Mouse (Mus musculus) heart, adult 11 months (tissue): Measurements from ENCODE around the gene Fam184b.

Experiments used
- DNase-seq: peaks from one replicate; pipeline ENCODE4 v3.0.0; 2022

The Fam184b gene

DNA sequence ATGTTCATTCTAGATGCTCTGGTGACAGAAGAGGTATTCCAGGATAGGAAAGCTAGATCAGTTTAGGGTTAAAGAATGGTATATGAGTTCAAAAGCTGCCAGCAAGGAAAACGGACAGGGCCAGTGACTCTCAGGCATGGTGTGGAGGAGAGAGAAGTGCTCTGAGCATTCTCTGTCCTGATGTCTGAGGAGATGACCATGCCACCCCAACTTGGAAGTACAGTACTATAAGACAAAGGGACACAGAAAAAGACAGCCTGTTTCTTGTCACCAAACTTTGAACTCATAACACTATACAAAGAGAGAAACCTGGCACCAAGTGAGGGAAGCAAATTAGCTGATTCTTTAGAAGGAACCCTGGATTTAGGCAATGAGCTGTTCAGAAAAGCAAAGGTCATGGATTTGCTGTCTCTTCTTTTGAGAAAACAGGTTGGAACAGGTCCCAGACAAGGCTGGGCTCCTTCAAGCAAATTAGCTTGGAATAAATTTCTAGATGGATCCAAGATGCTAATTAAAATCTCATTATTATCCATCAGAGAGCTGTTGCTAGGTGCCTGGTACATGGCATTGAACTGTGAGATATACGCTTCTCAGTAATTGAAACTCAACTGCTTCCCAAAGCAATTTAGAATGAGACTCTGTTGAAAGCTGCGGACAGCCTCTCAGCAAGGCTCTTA lies 43.9 kb downstream of the Fam184b start:
- no peak for DNase-seq

DNA sequence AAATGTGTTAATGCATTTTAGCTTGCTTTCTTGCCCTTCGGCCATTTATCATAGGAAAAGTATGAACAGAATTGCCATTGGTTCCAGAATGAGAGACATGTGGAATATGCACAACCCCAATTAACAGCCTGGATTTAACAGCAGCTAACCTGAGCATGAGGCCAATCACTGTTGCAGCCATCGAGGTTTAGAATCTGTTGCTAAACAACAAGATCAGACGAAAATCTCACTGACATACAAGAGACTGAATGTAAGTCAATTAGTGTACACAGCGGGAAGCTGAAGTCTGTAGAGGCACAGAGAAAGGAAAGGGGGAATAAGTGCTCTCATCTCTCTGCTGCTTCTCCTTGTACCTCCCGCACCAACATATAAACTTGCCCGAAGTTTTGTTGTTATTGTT lies 46.1 kb downstream of the Fam184b start:
- no peak for DNase-seq

DNA sequence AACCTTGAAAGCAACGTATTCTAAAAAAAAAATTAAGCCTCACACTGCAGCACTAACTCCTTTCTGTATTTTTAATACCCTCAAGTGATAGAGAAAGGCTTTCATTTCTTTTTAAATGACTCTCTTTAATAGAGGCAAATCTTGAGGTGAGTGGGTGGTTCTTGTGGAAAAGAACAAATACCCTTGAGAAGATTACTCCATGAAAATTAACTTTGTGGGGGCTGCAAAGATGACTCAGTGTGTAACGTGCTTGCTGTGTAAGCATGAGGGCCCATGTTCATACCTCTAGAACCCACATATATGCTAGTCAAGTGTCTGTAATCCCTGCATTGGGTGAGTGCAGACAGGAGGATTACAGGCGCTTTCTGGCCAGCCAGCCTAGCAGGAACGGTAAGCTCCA lies 49.3 kb downstream of the Fam184b start:
- no peak for DNase-seq

DNA sequence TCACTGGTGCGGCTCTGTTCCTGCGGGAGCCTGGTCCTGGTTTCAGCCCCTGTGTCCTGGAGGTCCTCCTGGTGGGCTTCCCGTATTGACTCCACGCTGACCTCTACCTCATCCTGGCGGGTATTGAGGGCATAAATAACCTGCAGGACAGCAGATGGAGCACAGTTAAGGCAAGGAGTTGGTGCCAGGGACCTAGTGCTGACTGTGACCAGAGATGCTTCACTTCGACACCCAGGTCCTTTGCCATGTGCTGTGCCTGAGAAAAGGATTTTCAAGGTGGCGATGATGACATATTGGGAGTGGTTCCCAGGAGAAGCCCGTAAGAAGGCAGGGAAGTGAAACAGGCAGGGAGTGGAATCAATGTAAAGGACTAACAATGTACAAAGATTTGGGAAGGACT lies 54.8 kb downstream of the Fam184b start:
- DNase-seq = no peak

DNA sequence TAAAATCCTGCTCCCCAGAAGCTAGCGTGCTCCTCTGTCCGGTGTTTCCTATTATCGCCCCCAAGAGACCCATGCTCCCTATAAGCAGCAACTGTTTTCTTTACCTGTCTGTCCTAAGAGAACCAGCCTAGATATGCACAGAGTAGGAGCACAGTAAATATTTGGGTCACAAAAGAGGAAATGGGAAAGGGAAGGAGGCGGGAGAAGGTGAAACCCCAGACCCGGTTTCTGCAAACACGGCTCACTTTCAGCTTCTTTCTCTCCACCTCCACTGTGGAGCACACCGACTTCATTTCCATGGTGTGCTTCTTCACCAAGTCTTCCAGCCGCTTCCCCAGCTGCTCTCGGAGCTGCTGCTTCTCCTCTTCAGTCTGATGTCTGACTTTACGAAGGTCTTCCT lies 59.1 kb downstream of the Fam184b start:
- DNase-seq = no peak

DNA sequence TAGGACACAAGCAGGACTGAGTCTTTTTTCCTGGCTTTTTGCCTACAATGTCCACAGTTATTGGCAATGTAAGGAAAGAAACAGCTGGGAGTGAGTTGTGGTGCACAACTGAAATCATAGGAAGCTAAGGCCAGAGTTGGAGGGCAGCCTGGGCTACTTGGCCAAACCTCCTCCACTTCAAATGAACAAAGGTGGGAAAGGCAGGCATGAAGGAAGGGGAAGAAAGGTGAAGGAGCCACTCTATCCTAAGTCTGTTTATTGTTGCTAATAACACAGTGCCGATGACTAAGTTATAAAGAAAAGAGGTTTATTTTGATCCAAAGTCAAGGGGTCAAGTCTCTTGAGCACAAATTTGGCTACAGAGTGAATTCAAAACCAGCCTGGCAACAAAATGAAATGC lies 62.0 kb downstream of the Fam184b start:
- no peak for DNase-seq

DNA sequence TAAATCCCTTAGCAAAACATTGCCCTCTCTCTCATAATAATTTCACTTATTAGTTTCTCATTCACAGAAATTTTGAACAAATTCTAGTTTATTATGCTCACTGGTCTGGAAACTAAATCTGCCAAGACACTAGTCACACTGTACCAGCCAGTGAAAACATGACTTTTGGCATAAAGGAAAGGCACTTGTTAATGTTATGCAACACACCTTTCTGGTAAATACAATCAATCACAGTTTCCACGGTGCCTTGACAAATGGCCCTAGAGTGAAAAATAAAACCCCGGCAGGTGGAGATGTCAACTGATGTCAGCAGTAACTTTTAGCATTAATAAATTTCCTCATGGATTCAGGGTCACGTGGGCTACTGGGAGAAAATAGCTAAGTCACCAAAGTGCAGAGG lies 62.7 kb downstream of the Fam184b start:
- no peak for DNase-seq

DNA sequence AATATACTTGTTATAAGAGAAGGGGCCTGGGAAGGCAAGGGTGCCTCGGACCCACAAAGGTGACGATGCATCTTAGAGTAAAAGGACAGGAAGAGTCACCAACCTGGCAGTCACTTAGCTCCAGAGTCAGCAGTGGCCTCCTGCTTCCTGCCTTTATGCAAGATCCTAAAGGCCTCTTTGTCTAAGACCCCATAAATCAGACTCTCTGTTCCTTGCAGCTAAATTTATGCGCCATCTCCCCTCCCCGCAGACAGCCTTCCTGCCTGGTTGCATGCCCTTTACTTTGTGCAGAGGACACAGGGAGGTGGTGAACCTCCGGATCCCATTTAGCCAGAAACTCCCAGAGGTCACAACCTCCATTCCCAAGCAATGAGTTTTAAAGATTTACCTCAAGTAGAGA lies 66.6 kb downstream of the Fam184b start:
- no peak for DNase-seq

DNA sequence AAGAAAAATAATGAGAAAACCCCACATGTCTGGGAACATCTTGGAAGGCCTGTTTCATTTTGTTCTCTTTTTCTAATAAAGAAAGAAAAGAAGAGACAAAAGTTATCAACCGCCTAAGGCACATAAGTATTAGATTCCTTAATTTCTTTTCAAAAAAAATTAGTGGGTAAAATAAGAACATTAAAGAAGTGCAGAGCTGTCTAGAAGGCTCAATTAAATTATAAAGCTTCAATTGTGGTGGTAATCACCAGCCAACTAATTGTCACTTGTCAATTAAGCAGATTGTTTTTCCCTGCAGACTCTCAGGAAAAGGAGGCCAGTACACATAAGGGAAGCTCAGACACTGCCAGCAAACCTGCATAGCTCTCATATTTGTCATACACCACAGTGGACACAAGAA lies 73.6 kb downstream of the Fam184b start:
- DNase-seq = no peak

DNA sequence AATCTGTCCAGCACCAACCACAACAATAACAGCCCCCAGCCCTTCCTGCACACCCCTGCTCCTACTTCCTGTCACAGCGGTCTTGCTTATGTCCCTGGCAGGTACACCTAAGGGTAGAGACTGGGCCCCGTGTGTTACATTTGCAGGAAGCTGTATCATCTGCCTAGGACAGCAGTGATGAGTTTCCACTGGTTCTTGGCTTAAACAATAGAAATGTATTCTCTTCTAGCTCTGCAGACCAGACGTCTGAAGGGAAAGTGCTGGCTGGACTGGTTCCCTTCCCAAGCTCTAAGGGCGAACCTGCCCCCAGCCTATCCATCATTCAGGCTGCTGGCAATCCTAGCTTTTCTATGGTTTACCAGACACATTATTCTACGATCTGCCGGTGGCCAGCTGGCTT lies 75.4 kb downstream of the Fam184b start:
- DNase-seq = no peak

DNA sequence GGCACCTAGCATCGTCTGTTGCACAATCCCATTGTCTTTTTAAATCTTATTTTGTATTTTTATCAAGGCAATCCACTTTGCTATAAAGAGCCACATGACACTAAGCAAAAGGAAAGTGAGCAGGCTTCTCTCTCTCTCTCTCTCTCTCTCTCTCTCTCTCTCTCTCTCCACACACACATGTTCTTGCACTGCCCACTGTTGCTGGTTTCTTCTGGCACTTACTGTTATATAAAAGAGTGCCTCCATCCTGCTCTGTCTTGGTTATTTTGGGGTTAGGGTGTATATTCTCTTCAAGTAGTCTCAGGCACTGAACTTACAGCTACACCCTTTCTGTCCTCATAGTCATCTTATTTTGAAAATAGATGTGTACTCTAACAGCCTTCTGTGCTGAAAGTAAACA lies 89.8 kb downstream of the Fam184b start:
- no peak for DNase-seq

DNA sequence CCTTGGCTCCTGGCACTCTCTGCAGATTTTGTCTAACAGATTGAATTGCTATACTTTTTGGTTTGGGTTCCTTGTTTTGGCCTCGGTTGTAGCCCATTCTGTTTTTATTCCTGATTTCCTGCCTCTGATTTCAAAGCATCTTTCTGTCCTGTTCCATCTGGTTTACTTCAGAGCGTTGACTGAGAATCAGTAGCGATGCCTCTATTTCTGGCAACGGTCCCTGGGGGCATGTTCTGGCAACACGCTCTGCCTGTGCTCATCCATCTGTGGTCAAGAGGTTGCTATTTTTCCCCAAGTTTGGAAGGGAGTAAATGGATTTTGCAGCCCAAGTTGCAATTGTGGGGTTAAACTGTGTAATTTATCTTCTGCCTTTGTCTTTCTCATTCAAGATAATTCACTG lies 96.0 kb downstream of the Fam184b start:
- DNase-seq = no peak

DNA sequence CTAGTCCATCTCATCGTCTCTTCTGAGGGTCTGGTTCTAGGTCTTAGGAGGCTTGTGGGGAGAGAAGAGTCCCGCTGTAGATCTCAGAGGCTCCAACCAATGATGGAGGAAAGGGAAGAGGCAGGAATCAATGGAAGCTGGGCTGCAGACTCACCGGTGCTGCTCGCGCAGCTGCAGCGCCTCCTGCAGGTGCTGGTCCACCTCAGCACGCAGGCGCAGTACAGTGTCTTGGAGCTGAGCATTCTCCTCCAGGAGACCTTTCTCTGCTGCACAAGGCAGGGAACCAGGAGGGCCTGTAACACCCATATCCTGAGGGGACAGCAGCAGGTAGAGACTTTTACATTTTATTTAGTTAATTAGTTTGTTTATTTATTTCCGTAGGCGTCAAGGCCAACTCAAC lies 99.9 kb downstream of the Fam184b start:
- DNase-seq = no peak

DNA sequence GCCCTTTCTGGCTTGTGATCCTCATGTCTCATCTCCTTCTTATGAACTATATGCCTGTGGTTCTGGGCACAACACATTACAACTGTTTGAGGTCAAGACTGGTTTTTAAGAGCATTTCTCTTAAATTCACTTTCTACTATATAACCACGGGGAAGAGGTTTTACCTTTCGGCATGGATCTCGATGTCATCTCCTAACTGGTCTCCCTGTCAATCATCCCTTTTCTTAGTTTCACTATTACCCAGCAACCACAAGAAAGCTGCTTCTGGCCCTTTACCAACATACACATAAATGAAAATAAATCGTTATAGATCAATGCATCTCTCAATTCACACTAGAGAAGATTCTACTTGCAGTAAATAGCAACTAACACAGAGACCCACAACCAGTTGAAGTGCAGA lies 104.2 kb downstream of the Fam184b start:
- DNase-seq = no peak

DNA sequence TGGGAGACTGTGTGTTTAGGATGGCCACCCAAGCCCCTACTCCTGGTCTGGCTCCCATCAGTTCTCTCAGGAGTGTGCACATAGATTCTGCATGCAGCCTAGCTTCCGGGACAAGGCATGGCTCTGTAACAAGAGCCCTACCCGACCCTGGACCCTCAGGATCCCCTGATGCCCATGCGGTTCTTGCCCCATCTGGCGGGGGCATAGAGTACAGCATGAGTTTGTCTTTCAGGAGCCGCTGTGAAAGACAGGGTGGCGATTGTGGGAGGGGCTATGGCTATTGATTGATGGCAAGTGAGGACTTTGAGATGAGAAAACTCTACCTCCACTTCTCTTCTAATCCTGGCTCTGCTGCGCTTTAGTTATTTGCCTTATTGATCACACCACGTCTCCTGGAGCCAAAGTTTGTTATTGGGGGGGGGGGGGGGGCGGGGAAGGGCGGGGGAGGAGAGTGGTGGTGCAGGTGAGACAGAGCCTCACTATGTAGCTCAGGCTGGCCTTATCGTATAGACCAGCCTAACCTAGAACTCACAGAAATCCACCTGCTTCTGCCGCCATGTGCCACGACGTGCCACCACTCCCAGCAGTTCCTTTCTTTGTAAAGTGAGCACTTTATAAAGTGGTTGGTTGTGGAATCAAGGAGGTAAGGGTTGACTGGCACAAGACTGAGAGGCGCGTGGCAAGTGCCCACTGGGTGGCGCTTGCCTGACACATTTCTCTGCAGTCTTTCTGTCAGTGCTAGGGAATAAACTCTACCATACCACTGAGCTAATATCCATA lies 104.9 kb downstream of the Fam184b start:
- DNase-seq = peak; percentile 93

DNA sequence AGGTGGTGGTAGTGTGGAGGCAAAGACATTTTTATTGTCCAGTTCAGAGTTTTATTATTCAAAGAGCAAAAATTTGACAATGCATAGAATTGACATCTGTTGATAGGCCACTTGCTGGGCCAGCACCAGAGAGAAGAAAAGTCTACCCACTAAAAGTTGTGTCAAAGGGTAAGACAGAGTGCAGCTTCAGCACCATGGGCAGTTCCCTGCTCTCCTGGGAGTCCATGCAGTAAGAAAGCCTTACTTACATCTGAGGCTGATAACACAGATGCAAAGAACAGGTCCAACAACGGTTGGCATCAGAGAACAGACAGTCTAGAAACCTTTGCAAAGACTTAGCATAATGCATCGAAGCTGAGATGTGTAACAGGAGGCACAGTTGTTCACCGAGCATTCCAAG lies 109.7 kb downstream of the Fam184b start:
- no peak for DNase-seq

DNA sequence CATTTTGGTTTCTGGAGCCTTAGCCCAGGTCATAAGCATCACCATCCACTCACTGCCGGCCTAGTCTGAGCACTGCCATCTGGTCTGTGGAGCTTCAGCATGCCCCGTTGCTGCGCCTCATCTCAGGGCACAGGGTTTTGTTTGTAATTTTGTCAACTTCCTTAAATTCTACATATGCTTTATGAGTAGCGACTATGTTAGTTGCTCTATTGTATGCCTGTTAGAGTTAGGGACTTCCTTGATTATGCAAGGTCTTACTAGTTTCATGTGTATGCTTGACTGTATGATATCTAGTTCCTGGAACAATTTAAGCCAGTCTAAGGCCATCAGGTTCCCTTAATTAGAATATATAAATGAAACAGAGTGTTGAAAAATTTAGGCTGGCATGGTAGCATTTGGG lies 113.1 kb downstream of the Fam184b start:
- DNase-seq = peak; percentile 42

DNA sequence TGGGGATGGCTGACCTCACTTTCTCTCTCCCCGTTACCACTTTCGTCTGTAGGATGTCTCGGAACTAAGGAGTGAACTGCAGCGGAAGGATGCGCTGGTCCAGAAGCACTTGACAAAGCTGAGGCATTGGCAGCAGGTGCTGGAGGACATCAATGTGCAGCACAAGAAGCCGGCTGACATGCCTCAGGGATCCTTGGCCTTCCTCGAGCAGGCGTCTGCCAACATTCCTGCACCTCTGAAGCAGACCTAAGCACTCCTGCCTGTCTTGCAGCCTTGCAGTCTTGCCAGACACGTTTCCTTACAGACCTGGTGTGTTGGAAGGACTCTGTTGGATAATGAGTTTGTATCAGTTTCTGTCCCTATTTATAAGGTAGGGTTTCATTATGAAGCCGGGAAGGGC lies 114.3 kb downstream of the Fam184b start:
- peak; percentile 55 for DNase-seq

DNA sequence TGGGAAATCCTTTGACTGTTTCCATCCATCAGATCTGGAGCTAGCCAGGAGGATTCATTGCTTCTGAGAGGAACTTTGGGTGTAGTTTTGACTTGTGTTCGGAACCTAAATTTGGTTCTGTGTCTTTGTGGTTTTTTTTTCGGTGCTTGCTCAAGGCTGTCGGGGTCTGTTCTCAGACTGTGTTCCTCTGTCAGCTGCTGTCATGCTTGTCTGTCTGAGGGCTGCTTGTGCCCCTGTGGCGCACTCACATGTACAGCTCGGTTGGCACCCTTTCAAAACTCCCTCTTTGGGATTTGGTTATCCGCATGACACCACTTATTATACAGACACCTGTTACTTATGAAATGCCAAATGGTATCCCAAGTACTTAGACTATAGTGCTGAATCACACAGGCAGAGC lies 117.8 kb downstream of the Fam184b start:
- DNase-seq = peak; percentile 76

DNA sequence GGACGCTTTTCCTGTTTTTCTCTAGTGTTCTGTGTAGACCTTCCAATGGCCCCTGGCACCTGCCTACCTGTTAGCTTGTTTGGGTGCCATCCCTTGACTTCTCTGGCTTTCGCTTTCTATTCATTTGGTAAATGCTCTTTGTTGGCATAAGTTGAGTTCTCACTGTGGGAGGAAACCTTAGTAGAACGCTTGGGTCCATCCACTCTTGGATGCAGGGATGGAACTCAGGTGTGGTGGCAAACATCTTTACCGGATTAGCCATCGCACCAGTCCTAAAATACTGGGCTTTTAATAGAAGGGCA lies 118.7 kb downstream of the Fam184b start:
- DNase-seq = no peak

DNA sequence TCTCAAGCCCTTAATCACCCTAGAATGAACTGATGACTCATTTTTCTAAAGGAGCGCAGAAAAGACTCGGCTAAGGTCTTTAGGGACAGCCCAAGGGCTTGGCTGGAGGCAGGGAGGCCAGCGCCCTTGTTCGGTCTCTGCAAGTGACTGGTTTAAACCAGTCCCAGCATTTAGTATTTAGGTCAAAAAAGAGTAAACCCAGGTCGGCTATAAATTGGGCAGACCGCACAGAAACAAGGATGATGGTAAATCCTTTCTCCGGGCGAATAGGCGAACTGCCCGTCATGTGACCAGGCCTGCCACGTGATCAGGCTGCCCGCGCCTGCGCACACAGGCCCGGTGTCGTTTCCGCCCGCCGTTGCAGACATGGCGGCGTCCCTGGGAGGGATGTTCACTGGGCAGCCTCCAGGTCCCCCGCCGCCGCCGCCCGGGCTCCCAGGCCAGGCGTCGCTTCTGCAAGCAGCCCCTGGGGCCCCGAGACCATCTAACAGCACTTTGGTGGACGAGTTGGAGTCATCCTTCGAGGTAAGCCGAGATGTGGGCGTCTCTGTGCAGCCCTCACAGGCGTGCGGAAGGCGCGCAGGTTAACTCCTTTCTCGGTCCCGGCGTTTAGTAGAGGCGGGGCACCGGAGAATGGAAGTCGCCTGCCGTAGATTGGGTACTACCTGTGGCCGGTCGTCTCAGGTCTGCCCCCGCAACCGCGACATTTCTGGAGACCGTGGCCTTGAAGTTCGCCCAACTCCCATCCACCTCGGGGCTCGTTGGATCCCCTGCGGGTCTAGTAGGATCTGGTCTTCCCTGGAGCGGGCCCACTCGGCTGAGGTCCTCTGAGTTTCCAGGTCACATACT lies 119.2 kb downstream of the Fam184b start, which contains the start of gene Med28:
Gene Med28, plus strand, starts transcription at position 270 of the 849 bp plus-strand sequence.
- DNase-seq = peak; percentile 100

DNA sequence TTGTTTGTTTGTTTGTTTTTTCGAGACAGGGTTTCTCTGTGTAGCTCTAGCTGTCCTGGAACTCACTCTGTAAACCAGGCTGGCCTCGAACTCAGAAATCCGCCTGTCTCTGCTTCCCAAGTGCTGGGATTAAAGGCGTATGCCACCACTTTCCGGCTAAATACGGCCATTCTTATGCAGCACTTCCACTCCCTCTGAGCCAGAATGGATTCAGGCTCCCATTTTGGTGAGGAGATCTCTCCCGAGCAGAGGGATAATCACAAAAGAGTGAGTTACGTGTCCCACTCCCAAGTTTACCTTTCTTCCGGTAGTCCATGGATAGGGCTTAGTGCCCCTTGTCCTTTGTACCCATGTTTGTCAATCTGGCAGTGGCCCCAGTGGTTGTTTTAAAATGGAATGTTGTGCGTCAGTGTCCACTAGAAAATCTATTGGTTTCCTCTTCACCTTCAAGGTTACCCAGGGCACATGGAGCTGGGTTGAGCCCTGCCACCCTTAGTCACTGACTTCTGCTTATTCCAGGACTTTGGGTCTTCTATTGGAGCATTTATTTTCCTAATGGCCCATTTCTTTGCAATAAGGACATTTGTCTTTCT lies 124.2 kb downstream of the Fam184b start:
- no peak for DNase-seq

DNA sequence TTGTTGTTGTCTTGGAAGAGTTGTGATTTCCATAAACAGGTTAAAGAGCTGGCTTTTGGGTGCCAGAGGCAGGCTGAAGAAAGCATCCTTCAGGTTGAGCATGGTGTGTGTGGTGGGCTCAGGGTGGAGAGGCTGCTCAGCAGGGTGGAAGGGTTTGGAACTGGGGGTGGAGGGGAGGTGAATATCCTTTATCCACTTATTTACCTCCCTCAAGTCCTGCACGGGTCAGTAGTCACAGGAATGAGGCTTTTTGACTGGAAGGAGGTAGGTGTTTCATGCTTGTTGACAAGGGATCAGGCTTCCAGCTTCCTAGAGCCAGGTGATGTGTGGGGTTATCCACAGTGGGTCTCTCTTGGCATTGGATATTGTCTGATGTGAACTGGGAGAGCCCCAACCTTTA lies 124.8 kb downstream of the Fam184b start:
- peak; percentile 39 for DNase-seq

DNA sequence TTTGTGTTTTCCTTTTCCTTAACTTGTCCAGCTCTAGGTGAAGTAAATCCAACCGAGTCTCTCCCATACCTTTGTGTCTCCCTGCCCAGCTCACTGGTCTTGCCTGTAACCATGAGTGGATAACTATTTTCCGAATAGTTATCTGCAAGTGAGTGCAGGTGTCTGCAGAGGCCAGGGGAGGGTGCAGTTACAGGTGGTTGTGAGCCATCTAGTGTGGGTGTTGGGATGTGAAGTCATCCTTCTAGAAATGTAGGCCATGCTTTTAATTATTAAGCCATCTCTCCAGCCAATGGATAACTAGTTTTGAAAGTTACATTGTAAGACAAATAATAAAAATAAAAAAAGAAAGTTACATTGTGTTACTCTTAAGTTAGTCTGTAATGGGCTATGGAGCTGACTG lies 125.9 kb downstream of the Fam184b start:
- peak; percentile 68 for DNase-seq
